Mouse (Mus musculus): ENCODE measurements around the gene Ikbip. TPM values are rescaled to one million over a fixed set of nuclear protein-coding genes. Genes with fewer than 3 reads are reported as not detected.

The Ikbip gene
- polyA plus RNA-seq, 1 experiment from 2014 or later: 19.7 TPM

DNA sequence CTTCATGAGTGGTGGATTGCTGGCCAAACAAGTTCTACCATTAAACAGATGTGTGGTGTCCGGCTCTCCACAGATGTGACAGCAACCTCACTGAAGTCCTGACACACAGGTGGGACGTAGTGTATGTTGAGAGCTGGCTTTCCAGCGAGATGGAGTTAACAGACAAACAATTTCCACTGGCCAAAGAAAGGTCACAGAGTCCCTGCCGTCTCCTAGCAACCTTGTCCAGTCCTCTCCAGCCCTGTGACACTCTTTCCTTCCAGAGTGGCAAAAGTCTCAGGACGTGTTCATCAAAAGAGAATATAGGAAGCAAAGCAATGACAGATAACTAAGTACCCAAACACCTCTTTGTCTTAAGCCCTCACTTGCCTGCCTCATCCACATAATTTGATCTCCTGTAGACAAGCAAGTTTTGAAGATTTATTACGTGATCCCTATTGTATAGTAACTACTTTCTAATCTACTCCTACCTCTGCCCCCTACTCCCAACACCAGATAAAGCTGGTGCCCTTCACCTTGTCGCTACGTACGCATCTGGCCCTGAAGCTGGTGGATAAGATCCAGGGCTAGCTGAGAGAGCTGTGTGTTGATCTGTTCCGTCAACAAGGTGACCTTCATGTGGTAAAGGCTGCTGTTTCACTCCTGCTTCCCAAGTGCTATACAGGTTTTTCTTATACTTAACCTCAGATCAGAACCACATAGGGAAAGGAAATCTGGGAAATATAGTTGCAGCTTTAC, 44.0 kb downstream of the Ikbip start:
- no peaks in the 10 kb centered on the region for H3K9me3 ChIP-seq (replicated peaks)
- H3K4me1 ChIP-seq: peaks cover 11% of the 10 kb centered on the region
- DNase-seq (ENCODE audit: low spot score): no peak
- H3K36me3 ChIP-seq: peaks cover 7% of the 10 kb centered on the region
- no peak overlapping the region for H3K4me3 ChIP-seq
- WGBS: 78% methylated on average over 10 of the region's 10 CpGs
- H3K27ac ChIP-seq: no peak overlapping the region
- H3K27me3 ChIP-seq (ENCODE audit: low read depth, poor library complexity, severe bottlenecking): no peaks in the 10 kb centered on the region

DNA sequence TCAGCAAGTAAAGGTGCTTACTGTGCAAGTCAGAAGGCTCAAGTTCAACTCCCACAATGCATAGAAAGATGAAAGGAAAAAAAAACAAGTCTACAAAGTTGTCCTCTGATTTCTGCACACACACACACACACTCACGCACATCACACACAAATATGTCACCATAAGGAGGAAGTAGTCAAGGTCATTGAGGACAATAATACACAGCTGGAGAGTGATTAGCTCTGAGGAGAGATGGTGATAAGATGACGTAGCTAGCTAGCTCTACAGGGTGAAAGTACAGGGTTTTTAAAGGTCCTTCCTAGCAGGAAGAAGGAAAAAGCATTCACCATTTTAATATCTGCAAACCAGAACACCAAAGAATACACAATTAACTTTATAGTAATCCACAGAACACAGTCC, 44.7 kb downstream of the Ikbip start:
- 81% methylated on average over 2 of the region's 2 CpGs for WGBS
- no peak overlapping the region for H3K4me3 ChIP-seq
- no peak for DNase-seq (ENCODE audit: low spot score)
- no peaks in the 10 kb centered on the region for H3K27me3 ChIP-seq (ENCODE audit: low read depth, poor library complexity, severe bottlenecking)
- no peak overlapping the region for H3K27ac ChIP-seq
- H3K9me3 ChIP-seq (replicated peaks): no peaks in the 10 kb centered on the region
- peaks cover 4% of the 10 kb centered on the region for H3K4me1 ChIP-seq
- H3K36me3 ChIP-seq: 0 out of 2 replicates have a peak, but pooled peaks cover under 1% of the 10 kb centered on the region

DNA sequence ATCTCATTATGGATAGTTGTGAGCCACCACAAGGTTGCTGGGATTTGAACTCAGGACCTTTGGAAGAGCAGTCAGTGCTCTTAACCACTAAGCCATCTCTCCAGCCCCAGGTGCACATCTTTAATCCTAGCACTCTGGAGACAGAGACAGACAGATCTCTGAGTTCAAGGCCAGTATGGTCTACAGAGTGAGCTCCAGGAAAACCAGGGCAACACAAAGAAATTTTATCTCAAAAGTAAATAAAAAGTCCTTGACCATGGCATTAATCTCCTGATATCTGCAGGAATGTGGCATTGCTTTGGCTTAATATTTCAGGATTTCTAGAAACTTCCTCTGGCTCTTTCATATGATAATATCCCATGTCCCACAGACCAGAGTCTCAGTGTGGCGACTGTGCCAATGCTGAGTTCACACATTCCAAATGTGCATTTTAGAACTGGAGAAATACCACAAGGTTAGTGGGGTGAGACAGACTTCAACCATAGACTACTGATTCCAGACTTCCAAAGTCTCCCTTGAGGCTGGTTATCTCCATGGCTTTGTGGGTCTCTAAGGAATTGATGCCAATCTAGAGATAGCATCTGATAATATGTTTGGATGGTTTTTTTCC, 45.9 kb downstream of the Ikbip start:
- H3K27ac ChIP-seq: no peak overlapping the region
- no peak for DNase-seq (ENCODE audit: low spot score)
- no peaks in the 10 kb centered on the region for H3K4me1 ChIP-seq
- H3K27me3 ChIP-seq (ENCODE audit: low read depth, poor library complexity, severe bottlenecking): no peaks in the 10 kb centered on the region
- H3K4me3 ChIP-seq: no peak overlapping the region
- H3K36me3 ChIP-seq: no peaks in the 10 kb centered on the region
- WGBS: 92% methylated on average over 1 of the region's 1 CpGs
- no peaks in the 10 kb centered on the region for H3K9me3 ChIP-seq (replicated peaks)

DNA sequence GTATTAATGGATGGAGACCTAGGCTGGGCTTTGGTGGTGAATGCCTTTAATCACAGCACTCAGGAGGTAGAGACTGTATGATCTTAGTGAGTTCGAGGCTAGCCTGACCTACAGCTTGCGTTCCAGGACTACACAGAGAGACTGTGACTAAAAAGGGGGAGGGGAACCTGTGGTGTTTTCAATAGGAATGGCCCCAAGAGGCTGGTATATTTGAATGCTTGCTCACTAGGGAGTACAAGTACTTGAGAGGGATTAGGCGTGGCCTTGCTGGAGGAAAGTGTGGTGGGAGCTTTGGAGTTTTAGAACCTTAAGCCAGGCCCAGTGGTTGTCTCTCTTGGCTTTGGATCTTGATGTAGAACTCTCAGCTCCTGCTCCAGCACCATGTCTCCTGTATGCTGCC, 48.1 kb downstream of the Ikbip start:
- 88% methylated on average over 3 of the region's 3 CpGs for WGBS
- no peak overlapping the region for H3K27ac ChIP-seq

DNA sequence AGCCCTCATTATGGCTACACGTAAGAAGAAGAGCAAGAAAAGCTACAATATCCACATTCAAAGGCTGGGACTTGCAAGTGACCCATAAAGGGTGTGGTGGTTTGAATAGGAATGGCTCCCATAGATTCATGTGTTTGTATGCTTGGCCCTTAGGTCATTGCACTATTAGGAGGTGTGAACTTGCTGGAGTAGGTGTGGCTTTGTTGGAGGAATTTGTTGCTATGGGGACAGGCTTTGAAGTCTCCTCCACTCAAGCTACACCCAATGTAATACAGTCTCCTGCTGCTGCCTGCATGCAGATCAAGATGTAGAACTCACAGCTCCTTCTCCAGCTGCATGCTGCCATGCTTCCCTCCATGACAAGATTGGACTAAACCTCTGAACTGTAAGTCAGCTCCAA, 48.8 kb downstream of the Ikbip start:
- no peaks in the 10 kb centered on the region for H3K27me3 ChIP-seq (ENCODE audit: low read depth, poor library complexity, severe bottlenecking)
- H3K4me1 ChIP-seq: no peaks in the 10 kb centered on the region
- no peak overlapping the region for H3K4me3 ChIP-seq
- H3K9me3 ChIP-seq (replicated peaks): no peaks in the 10 kb centered on the region
- 84% methylated on average over 1 of the region's 1 CpGs for WGBS
- no peak overlapping the region for H3K27ac ChIP-seq
- no peak for DNase-seq (ENCODE audit: low spot score)
- no peaks in the 10 kb centered on the region for H3K36me3 ChIP-seq

More for the DNA sequence above, 48.1 kb downstream of the Ikbip start:
- no peaks in the 10 kb centered on the region for H3K36me3 ChIP-seq
- no peak for DNase-seq (ENCODE audit: low spot score)
- no peaks in the 10 kb centered on the region for H3K9me3 ChIP-seq (replicated peaks)
- no peaks in the 10 kb centered on the region for H3K4me1 ChIP-seq
- H3K4me3 ChIP-seq: no peak overlapping the region
- H3K27me3 ChIP-seq (ENCODE audit: low read depth, poor library complexity, severe bottlenecking): no peaks in the 10 kb centered on the region

DNA sequence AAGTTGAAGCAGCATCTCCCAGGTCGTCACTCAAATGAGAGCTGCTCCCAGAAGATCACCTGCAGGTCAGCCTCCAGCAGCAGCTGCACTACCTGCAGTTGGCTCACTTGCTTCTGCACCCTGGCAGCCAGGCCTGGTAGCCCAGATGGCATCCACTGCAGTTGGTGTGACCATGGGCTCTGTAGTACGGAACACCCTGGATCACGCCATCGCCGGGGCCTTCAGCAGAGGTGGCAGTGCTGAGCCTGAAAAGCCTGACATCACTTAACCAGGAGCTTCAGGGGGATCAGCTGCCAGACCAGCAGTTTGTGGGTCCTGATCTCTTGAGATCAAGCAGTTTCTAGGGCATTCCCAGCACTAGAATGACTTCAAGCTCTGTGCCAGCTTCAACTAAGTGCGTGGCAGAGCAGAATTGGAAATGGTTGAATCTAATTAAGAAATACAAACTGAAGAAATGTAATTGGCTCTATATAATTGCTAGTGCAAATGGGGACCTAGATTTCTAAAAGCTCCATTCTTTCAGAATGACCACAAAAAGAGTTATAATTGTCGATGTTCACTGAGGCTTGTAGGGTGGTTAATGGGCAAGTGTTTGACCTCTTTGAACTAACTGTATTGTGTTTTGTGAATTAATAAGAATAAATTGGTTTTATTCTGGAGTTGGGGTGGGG, 52.7 kb downstream of the Ikbip start:
- Histone ChIP-seq H3K27me3 (ENCODE audit: low read depth, poor library complexity, severe bottlenecking) (no peaks in the 10 kb centered on the region), H3K4me1 (no peaks in the 10 kb centered on the region), H3K9me3 (replicated peaks) (no peaks in the 10 kb centered on the region), H3K36me3 (no peaks in the 10 kb centered on the region), H3K27ac (no peak overlapping the region), H3K4me3 (no peak overlapping the region)
- no peak for DNase-seq (ENCODE audit: low spot score)
- 94% methylated on average over 7 of the region's 7 CpGs for WGBS

DNA sequence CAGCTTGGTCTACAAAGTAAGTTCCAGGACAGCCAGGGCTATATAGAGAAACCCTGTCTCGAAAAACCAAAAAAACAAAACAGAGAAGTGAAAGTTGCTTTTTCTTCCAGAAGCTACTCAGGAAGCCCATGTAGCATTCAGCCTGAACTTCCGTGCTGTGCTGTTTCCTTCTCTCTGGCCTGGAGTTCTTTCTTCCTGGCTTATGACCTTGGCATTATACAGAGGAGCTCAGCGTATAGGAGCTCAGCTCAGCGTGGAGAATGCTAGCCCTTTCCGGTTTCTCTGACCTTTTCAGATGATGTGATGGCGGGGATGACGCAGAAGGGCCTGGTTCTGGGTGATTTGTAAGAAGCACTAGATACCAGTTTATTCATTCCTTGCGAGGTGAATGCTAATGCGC, 54.7 kb downstream of the Ikbip start:
- no peak overlapping the region for H3K4me3 ChIP-seq
- H3K4me1 ChIP-seq: no peaks in the 10 kb centered on the region
- no peak for DNase-seq (ENCODE audit: low spot score)
- no peaks in the 10 kb centered on the region for H3K9me3 ChIP-seq (replicated peaks)
- H3K27ac ChIP-seq: no peak overlapping the region
- H3K27me3 ChIP-seq (ENCODE audit: low read depth, poor library complexity, severe bottlenecking): no peaks in the 10 kb centered on the region
- no peaks in the 10 kb centered on the region for H3K36me3 ChIP-seq
- 85% methylated on average over 9 of the region's 9 CpGs for WGBS

DNA sequence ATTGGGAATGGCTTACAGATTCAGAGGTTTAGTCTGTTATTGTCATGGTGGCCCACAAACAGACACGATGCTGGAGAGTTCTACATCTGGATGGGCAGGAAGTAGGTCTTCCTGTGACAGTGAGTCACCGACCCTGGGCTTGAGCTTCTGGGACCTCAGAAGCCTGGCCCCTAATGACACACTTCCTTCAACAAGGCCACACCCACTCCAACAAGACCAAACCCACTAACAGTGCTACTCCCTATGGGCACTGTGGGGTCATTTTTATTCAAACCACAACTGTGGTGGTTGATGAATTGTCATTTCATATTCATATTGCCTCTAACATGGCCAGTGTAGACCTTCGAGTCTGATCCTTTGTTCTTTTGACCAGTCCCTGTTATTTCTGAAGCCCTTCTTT, 55.6 kb downstream of the Ikbip start:
- Histone ChIP-seq H3K36me3 (no peaks in the 10 kb centered on the region), H3K9me3 (replicated peaks) (no peaks in the 10 kb centered on the region), H3K27ac (no peak overlapping the region), H3K4me1 (no peaks in the 10 kb centered on the region), H3K27me3 (ENCODE audit: low read depth, poor library complexity, severe bottlenecking) (no peaks in the 10 kb centered on the region), H3K4me3 (no peak overlapping the region)
- WGBS: 78% methylated on average over 3 of the region's 3 CpGs
- DNase-seq (ENCODE audit: low spot score): no peak

DNA sequence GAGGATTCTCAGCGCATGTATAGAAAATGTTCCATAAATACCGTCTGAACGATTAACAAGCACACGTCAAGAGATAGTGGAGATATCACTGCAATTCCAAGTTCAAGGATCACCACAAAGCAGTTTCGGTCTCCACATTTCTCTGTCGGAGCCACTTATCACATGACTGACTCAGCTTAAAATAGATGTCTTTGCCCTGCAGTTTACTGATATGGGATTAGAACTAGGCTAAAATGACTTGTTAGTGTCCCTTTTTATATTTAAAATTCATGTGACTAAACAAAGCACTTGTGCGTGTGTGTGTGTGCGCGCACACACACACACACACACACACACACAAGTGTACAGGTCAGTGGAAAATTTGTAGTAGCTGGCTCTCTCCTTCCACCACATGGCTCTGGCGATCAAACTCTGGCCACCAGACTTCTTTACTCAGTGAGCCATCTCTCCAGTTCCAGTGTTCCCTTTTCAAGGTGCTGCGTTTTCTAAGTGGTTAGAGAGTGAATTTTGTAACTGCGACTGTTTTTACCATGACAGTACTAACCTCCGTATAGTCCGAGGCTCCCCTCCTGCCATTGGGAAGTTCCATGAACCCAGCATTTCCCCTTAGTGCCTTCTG, 56.5 kb downstream of the Ikbip start:
- H3K36me3 ChIP-seq: no peaks in the 10 kb centered on the region
- H3K4me3 ChIP-seq: no peak overlapping the region
- no peak overlapping the region for H3K27ac ChIP-seq
- DNase-seq (ENCODE audit: low spot score): no peak
- H3K4me1 ChIP-seq: no peaks in the 10 kb centered on the region
- no peaks in the 10 kb centered on the region for H3K27me3 ChIP-seq (ENCODE audit: low read depth, poor library complexity, severe bottlenecking)
- no peaks in the 10 kb centered on the region for H3K9me3 ChIP-seq (replicated peaks)
- WGBS: 95% methylated on average over 14 of the region's 14 CpGs

DNA sequence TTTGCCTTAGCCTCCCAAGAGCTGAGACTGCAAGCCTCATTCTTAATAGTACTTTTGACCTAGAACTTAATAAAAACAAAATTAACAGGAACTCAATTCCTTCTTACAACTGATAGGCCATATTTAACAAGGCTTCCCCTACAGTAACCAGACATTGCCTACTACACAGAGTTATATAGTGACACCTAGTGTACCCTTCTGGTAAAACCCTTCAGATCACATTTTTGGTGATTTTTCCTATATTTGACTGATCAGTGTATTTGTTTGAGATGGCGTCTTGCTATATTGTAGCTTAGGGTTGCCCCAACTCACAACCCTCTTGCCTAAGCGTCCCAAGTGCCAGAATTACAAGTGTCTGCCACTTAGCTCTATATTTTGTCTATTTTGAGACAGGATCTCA, 58.8 kb downstream of the Ikbip start:
- Histone ChIP-seq H3K27ac (no peak overlapping the region), H3K4me3 (no peak overlapping the region), H3K4me1 (no peaks in the 10 kb centered on the region), H3K36me3 (peaks cover 16% of the 10 kb centered on the region), H3K27me3 (ENCODE audit: low read depth, poor library complexity, severe bottlenecking) (no peaks in the 10 kb centered on the region), H3K9me3 (replicated peaks) (no peaks in the 10 kb centered on the region)
- WGBS: 44% methylated on average over 2 of the region's 2 CpGs
- no peak for DNase-seq (ENCODE audit: low spot score)

DNA sequence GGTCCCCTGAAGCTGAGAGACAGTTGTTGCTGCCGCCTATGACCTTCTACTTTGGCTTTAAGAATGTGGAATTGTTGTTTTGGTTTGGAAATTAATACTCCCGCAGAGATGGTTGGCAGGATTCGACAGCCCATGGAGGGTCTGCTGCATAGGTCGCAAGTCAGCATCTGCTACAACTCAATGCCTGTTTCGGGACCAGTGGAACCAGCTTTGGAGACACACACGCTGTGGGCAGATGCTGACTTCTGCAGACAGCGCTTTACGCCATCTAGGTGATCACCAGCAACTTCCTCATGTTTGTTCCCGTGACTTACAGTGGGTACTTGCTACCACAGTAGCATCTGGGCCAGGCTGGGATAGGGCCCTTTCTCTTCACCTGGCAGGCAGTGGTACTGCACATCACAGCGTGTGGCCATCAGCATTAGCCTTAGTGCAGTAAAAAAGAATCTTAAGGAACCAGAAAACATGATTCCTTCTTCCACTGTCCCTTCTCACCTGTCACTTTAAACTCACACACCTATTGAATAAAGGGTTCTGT, 60.0 kb downstream of the Ikbip start:
- H3K4me1 ChIP-seq: no peaks in the 10 kb centered on the region
- no peaks in the 10 kb centered on the region for H3K9me3 ChIP-seq (replicated peaks)
- no peak overlapping the region for H3K4me3 ChIP-seq
- 79% methylated on average over 10 of the region's 10 CpGs for WGBS
- no peak overlapping the region for H3K27ac ChIP-seq
- H3K27me3 ChIP-seq (ENCODE audit: low read depth, poor library complexity, severe bottlenecking): no peaks in the 10 kb centered on the region
- DNase-seq (ENCODE audit: low spot score): no peak
- peaks cover 28% of the 10 kb centered on the region for H3K36me3 ChIP-seq

DNA sequence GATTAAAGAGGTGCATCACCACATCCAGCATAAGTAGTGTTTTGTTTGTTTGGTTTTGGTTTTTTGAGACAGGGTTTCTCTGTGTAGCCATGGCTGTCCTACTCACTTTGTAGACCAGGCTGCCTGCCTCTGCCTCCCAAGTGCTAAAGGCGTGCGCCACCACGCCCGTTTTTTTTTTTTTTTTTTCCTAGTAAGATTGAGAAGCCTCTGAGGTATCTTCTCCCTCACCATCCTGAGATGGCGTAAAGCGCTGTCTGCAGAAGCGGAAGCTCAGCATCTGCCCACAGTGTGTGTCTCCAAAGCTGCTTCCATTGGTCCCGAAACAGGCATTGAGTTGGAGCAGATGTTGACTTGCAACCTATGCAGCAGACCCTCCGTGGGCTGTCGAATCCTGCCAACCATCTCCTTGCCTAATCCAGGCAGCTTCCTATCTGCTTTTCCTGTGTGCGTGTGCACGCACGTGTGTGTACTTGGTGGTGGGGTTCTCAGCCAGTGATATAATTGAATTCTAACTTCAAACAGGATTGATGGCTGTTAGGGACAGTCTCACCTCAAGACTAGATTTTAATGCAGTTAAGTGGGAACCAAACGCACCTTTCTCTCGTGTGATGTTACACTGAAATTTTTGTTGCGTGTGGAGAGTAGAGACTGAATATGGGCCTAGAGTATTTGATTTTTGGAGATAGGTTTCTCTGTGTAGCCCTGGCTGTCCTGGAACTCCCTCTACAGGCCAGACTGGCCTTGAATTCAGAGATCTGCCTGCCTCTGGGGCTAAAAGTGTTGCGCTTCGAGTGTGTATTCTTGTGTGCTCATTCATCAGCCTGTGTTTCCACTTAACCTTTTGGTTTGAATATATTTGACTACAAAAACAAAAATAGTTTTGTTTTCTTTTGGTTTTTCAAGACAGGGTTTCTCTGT, 60.8 kb downstream of the Ikbip start:
- no peaks in the 10 kb centered on the region for H3K4me1 ChIP-seq
- peaks cover 37% of the 10 kb centered on the region for H3K36me3 ChIP-seq
- H3K27me3 ChIP-seq (ENCODE audit: low read depth, poor library complexity, severe bottlenecking): no peaks in the 10 kb centered on the region
- no peak overlapping the region for H3K27ac ChIP-seq
- H3K4me3 ChIP-seq: no peak overlapping the region
- DNase-seq (ENCODE audit: low spot score): no peak
- 78% methylated on average over 18 of the region's 18 CpGs for WGBS
- H3K9me3 ChIP-seq (replicated peaks): no peaks in the 10 kb centered on the region

Data from limb, embryonic 10.5 days (tissue).